Mouse (Mus musculus) intestine, embryonic 14.5 days (tissue): ENCODE data around the gene Pax6. TPM values are rescaled to one million over a fixed set of nuclear protein-coding genes. Genes with fewer than 3 reads are reported as not detected.
A peak's percentile ranks its signal among the peaks of the same experiment; 100 is the strongest.

Experiments used
- ATAC-seq: fragments of 200-750 bp; cut with Nextera tagmentation; replicated peaks from 2 replicates; pipeline ENCODE4 v1.8.0; 2017; ENCODE audit warnings: low read depth, moderate number of reproducible peaks, moderate TSS enrichment, moderate library complexity; ENCODE audit not compliant: low FRiP score, low TSS enrichment
- DNase-seq: peaks from one replicate; pipeline ENCODE4 v3.0.0-alpha.2; 2018; ENCODE audit warnings: low spot score
- H3K27ac ChIP-seq: fragments of 300-500 bp; sonication (generic); 2 replicates; pipeline ENCODE4 v1.5.1; 2014; ENCODE audit warnings: low read depth, mild to moderate bottlenecking, control low read depth
- H3K27me3 ChIP-seq: fragments of 300-500 bp; sonication (generic); replicated peaks from 2 replicates; pipeline ENCODE4 v1.6.1; 2014; ENCODE audit warnings: low read length, control low read depth; ENCODE audit not compliant: control insufficient read depth, insufficient read depth
- H3K36me3 ChIP-seq: fragments of 300-500 bp; sonication (generic); 2 replicates; pipeline ENCODE4 v1.6.1; 2014; ENCODE audit warnings: low read length, control low read depth; ENCODE audit not compliant: control insufficient read depth, insufficient read depth
- H3K4me1 ChIP-seq: fragments of 300-500 bp; sonication (generic); replicated peaks from 2 replicates; pipeline ENCODE4 v1.6.1; 2014; ENCODE audit warnings: low read length, control low read depth, mixed read lengths; ENCODE audit not compliant: control insufficient read depth, insufficient read depth
- H3K4me2 ChIP-seq: fragments of 300-500 bp; sonication (generic); 2 replicates; pipeline ENCODE4 v1.6.1; 2014; ENCODE audit warnings: low read length
- H3K4me3 ChIP-seq: fragments of 300-500 bp; sonication (generic); 2 replicates; pipeline ENCODE4 v1.5.1; 2014; ENCODE audit warnings: low read depth, low read length, control low read depth, mixed read lengths
- H3K9ac ChIP-seq: fragments of 300-500 bp; sonication (generic); 2 replicates; pipeline ENCODE4 v1.6.1; 2014; ENCODE audit warnings: mild to moderate bottlenecking, low read length
- H3K9me3 ChIP-seq: fragments of 300-500 bp; sonication (generic); 2 replicates; pipeline ENCODE4 v1.6.1; 2016; ENCODE audit warnings: low read length, control low read depth; ENCODE audit not compliant: control insufficient read depth
- whole genome bisulfite sequencing: fragments of 180-500 bp; shearing (Covaris S2); extraction: QIAGEN DNeasy Blood & Tissue Kit; methylation state at CpG from one replicate; pipeline ENCODE4 v1.1.7; 2014; 5-methylcytosine and 5-hydroxymethylcytosine counted together
- polyA plus RNA-seq: library from polyadenylated mRNA; unstranded; fragments of >200 nt; fragmentation: Nextera tagmentation; extraction: Ambion mirVana; gene quantifications from 2 replicates; pipeline ENCODE4 v1.2.1, GENCODE M21; 2014

Pax6 gene
- polyA plus RNA-seq, result 0.19 and 2.2 TPM in 2 replicates

DNA sequence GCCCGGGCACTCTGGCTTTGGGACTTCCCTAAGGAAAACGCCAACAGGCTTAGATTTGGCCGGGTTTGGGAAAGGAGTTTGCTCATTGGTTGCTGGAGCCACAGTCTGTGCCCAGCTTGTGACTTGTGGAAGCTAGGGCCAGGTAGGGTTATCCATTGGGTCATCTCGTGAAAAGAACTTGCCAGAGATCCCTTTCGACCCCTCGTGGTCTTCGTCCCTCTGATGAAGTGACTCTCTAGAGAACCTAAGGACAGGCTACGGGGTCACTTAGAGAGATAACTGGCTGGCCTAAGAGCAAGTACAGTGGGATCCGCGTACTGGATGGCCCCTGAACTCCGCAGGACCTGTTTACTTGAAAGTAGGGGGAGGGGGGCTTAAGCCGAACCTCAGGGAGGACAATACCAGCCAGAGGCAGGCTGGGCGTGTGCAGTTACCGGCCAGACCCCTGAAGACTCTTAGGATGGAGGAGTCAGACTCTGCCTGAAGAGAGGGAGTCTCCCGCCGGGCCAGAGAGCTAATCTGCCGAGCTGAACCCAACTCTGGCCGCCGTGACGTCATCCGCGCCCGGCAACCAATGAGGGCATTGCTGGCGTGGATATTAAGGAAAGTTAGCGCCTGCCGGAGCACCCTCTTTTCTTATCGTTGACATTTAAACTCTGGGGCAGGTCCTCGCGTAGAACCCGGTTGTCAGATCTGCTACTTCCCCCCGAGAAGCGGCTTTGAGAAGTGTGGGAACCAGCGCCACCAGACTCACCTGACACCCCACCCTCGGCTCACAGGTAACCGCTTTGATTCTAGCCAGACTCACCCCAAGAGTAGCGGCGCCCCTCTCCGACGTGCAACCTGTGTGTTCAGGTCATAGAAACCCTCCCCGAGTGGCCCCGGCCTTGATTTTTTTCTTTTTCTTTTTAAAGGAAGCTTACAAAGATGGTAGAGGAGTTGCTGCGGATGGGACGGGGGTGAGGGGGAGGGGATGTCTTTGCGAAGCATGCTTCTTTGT lies at the start of gene Pax6:
Gene Pax6, plus strand, starts transcription at position 630 of the 1,000 bp plus-strand sequence.
- Histone ChIP-seq H3K27ac (no peak within 1 kb of the TSS), H3K36me3 (no peaks in the 10 kb centered on the region), H3K27me3 (peaks cover 100% of the 10 kb centered on the region), H3K4me2 (no peak within 1 kb of the TSS), H3K4me3 (no peak within 1 kb of the TSS), H3K9ac (no peak within 1 kb of the TSS), H3K4me1 (no peaks in the 10 kb centered on the region), H3K9me3 (no peaks in the 10 kb centered on the region)
- ATAC-seq (0 out of 2 replicates have a peak, but pooled peaks have one; percentile 29), DNase-seq (no peak)
- WGBS, result under 1% methylated on average over 44 of the region's 44 CpGs

DNA sequence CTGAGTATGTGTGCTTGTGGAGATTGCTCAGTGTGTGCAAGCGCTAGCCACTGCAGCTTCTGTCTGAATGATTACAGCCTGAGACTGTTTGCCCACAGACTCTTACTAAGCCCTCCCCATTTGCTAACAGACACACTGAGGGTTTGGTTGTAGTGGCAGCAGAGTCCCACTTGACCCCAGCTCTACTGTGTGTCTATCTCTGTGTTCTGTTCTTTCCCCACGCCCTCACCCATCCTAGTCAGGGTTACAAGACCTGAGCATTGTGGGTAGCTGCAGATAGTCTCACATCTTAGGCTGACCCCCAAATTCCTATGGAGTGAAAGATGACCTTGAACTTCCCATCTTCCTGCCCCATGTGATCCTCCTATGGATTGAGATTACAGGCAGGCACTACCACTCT lies 19.8 kb upstream of the Pax6 start:
- no peaks in the 10 kb centered on the region for H3K9me3 ChIP-seq
- H3K27ac ChIP-seq, result no peak overlapping the region
- no peak overlapping the region for H3K9ac ChIP-seq
- H3K4me2 ChIP-seq, result no peak overlapping the region
- no peaks in the 10 kb centered on the region for H3K36me3 ChIP-seq
- 0 out of 2 replicates have a peak, but pooled peaks cover 21% of the 10 kb centered on the region for H3K27me3 ChIP-seq
- 74% methylated on average over 2 of the region's 2 CpGs for WGBS
- ATAC-seq (no peak), DNase-seq (no peak)
- H3K4me1 ChIP-seq, result no peaks in the 10 kb centered on the region
- no peak overlapping the region for H3K4me3 ChIP-seq

DNA sequence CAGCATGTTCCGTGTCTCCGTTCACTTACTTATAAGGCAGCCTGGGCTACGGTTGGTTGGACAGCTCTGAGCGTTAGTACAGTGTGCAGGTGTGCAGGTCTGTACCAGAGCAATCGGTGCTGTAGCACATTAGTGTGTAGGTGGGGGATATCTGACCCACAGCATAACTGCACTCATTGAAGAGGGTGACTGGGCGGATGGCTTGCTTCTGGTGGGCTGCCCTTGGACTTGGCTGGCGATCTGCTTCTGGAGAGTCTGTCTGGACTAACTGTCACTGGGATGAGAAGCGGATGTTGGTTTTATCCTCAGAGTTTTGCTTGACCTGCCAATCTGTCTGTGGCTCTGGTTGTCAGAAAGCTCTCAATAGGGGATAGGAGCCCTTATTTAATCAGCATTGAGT lies 12.2 kb upstream of the Pax6 start:
- Histone ChIP-seq H3K4me3 (no peak overlapping the region), H3K36me3 (no peaks in the 10 kb centered on the region), H3K4me2 (no peak overlapping the region), H3K4me1 (no peaks in the 10 kb centered on the region), H3K9ac (no peak overlapping the region), H3K9me3 (no peaks in the 10 kb centered on the region), H3K27ac (no peak overlapping the region), H3K27me3 (peaks cover 74% of the 10 kb centered on the region)
- ATAC-seq (no peak), DNase-seq (no peak)
- 84% methylated on average over 8 of the region's 8 CpGs for WGBS

DNA sequence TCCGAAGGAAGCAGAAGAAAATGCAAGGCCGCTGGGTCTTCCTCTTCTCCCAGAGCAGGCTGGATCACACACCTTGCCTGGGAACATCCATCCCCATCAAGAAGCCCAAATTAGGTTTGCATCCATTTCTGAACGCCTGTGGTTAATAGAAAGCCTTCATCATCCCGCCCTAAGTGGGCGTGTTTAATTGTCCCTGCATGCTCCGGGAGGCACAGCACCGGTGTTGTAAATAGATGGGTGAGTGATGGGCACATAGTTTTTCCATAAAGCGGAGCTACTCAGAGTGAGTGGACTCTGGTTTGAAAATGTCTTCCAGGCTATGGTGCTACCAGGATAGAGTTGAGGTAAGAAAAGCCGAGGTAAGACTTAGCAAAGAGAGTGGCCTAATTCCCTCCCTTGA lies 9.3 kb upstream of the Pax6 start:
- Histone ChIP-seq H3K9ac (no peak overlapping the region), H3K36me3 (no peaks in the 10 kb centered on the region), H3K9me3 (no peaks in the 10 kb centered on the region), H3K4me2 (no peak overlapping the region), H3K27ac (no peak overlapping the region), H3K27me3 (peaks cover 93% of the 10 kb centered on the region), H3K4me3 (no peak overlapping the region), H3K4me1 (no peaks in the 10 kb centered on the region)
- no peak for DNase-seq
- no peak for ATAC-seq
- WGBS, result 2% methylated on average over 9 of the region's 9 CpGs

DNA sequence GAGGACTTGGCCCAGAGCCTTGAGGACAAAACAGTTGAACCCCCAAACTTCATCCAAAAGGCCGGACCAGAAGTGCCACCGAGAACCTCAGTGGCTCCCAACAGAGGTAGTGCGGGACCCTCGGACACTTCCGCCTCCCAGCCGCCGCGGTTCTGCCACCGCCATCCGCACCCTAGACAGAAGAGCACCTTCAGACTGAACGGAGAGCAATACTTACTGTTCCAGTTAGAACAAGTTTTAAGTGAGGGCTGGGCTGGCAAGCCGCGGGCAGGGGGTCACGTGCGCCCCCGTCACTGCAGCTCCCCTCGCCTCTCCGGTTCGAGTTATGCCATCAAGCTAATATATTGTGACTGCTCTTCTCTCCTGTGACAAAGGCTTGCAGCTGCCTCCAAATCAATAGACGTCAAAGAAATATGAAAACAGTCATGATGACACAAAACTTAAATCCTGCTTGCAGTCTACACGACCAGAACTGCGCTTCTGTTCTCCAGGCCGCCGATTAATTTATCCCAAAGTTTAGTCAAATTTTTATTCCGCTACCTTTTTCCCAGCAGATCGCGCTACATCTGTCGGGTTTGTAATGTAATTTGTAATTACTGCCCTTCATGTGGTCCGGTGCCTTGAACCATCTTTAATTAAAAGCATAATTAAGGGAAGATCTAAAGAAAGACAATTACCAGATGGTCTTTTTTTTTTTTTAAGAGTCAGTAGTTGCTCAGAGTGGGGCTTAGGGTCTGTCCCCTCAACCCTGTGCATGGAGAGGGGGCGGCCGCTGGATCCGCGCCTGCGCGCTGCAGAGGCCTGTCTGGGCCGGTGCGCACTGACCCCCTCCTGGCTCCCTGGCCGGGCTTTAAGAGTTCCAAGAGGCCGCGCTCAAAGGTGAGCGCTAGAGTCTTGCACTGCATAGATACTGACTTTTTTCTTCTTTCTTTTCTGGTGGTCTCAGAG lies 8.5 kb upstream of the Pax6 start:
- Histone ChIP-seq H3K4me1 (no peaks in the 10 kb centered on the region), H3K36me3 (no peaks in the 10 kb centered on the region), H3K9ac (no peak overlapping the region), H3K4me3 (no peak overlapping the region), H3K27me3 (peaks cover 96% of the 10 kb centered on the region), H3K27ac (no peak overlapping the region), H3K9me3 (no peaks in the 10 kb centered on the region), H3K4me2 (no peak overlapping the region)
- no peak for ATAC-seq
- WGBS, result under 1% methylated on average over 41 of the region's 41 CpGs
- DNase-seq, result peak; percentile 65

DNA sequence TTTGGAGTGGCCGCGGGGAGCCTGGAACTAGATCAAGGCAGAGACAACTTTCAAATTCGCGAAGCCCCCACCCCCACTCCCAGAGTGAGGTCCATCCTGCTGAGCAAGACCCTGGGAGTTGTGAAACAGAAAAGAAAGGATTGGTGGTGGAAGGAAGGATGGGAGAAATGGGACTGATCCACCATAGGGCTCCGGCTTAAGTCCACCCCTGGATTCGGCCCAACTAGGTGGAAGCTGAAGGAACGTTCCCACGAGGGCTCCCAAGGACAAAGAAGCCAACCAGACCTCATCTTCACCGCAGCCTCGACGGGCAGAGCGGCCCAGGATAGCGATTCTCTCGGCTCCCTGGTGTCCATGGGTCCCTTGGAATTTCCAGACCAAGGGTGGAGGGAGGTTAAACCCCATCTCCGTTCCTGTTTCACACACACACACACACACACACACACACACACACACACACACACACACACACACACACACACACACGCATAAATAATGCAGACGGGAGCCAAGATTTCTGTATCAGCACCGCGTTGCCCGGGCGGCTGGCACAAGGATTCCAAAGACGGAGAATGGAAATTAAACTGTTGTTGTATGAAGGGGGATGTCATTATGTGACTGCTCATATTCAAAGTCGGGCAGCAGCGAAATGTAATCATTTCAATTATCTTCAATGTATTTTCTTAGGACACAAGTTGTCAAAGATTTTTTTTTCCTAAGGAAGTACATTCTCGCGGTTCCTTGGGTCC lies 7.7 kb upstream of the Pax6 start:
- Histone ChIP-seq H3K27me3 (peaks cover 98% of the 10 kb centered on the region), H3K9me3 (no peaks in the 10 kb centered on the region), H3K9ac (no peak overlapping the region), H3K4me1 (no peaks in the 10 kb centered on the region), H3K27ac (no peak overlapping the region), H3K4me3 (no peak overlapping the region), H3K4me2 (no peak overlapping the region), H3K36me3 (no peaks in the 10 kb centered on the region)
- DNase-seq (no peak), ATAC-seq (no peak)
- WGBS, result 2% methylated on average over 26 of the region's 26 CpGs

DNA sequence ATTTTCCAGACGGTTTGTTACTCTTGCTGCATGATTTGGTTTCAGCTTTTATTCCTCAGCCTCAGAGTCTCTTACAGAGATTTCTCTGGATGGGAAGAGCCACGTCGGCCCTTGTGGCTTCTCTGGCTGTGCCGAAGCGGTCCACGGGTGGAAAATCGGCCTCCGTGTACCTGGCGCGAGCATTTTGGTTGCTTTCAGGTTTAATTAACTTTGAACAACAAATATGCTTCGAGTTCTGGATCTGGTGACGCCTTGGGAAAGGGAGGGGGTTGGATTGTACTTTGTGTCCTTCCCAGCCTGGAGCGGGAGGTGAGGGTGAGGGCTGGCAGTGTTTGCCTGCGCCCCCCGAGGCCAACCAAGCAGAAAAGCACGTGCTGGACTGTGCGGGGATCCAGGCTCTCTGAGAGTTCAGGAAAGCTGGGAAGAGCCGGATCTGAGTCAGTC lies 7.1 kb upstream of the Pax6 start:
- H3K27ac ChIP-seq, result no peak overlapping the region
- H3K4me3 ChIP-seq, result no peak overlapping the region
- H3K27me3 ChIP-seq, result peaks cover 98% of the 10 kb centered on the region
- no peak overlapping the region for H3K9ac ChIP-seq
- ATAC-seq (no peak), DNase-seq (peak; percentile 68)
- H3K36me3 ChIP-seq, result no peaks in the 10 kb centered on the region
- no peaks in the 10 kb centered on the region for H3K9me3 ChIP-seq
- whole genome bisulfite sequencing, result 2% methylated on average over 18 of the region's 18 CpGs
- H3K4me1 ChIP-seq, result no peaks in the 10 kb centered on the region
- no peak overlapping the region for H3K4me2 ChIP-seq

DNA sequence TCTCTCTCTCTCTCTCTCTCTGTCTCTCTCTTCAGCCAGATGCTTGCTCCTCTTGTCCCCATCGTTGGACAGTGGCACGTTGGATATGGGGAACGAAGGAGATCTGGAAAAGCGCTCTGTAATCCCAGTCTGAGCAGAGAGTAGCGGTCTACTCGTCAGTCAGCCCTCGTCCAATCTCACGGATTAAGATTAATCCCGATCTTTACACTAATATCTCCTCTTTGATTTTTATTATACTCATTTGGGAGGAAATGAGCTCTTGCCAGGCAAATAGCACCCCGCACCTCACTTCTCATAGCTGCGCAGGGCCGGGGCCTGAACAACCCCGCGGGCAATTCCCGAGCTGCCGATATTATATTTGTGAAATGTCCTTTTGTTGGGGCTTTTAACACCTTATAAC lies 6.6 kb upstream of the Pax6 start:
- no peak for DNase-seq
- 7% methylated on average over 16 of the region's 16 CpGs for WGBS
- H3K4me1 ChIP-seq, result no peaks in the 10 kb centered on the region

More for the DNA sequence above, 6.6 kb upstream of the Pax6 start:
- Histone ChIP-seq H3K36me3 (no peaks in the 10 kb centered on the region), H3K4me2 (no peak overlapping the region), H3K27me3 (peaks cover 98% of the 10 kb centered on the region), H3K9ac (no peak overlapping the region), H3K9me3 (no peaks in the 10 kb centered on the region), H3K4me3 (no peak overlapping the region), H3K27ac (no peak overlapping the region)
- no peak for ATAC-seq
